Mouse (Mus musculus): Measurements from ENCODE around the gene Rxrb.
"Not testable (repeated sequence)": the region's sequence is repeated elsewhere in the genome, so short reads cannot be mapped to it uniquely, and the experiment has no call there.

Rxrb gene

DNA sequence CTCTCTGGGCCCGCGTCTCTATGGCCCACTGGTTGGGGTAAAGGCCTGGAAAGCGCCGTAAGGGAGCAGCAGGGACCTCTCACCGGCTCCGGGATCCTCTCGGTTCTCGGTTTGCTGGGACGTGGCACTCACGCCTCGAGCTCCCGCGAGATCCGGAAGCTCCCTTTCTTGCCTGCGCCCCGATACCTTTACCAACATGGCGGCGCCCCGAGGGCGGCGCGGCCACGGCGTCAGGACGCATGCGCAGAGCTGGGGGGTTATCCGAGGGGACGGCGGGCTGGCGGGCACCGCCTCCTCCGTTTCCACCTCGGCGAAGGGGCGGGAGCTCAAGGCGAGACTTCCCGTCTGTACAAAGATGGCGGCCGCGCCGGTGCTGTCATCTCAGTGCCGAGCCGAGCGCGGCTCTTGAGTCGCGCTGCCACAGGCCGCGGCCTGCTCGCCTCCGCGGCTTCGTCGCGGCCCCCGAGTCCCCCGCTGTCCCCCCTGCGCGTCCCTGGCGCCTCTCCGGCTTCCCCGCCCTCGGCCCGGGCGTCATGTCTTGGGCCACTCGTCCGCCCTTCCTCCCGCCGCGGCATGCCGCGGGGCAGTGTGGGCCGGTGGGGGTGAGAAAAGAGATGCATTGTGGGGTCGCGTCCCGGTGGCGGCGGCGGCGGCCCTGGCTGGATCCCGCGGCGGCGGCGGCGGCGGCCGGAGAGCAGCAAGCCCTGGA lies at the start of gene Rxrb, which contains the start of gene Slc39a7:
Rxrb (plus strand) TSS at position 348 of the 709 bp plus-strand sequence.
Slc39a7 (minus strand) TSS at position 218 of the 709 bp plus-strand sequence.
- DNase-seq (ENCODE audit: low spot score): peak; percentile 97

GRCm38 (mm10) chr17:33982136-33982535 lies 49.5 kb upstream of the Rxrb start:
- peak; percentile 77 for DNase-seq (ENCODE audit: low spot score)

DNA sequence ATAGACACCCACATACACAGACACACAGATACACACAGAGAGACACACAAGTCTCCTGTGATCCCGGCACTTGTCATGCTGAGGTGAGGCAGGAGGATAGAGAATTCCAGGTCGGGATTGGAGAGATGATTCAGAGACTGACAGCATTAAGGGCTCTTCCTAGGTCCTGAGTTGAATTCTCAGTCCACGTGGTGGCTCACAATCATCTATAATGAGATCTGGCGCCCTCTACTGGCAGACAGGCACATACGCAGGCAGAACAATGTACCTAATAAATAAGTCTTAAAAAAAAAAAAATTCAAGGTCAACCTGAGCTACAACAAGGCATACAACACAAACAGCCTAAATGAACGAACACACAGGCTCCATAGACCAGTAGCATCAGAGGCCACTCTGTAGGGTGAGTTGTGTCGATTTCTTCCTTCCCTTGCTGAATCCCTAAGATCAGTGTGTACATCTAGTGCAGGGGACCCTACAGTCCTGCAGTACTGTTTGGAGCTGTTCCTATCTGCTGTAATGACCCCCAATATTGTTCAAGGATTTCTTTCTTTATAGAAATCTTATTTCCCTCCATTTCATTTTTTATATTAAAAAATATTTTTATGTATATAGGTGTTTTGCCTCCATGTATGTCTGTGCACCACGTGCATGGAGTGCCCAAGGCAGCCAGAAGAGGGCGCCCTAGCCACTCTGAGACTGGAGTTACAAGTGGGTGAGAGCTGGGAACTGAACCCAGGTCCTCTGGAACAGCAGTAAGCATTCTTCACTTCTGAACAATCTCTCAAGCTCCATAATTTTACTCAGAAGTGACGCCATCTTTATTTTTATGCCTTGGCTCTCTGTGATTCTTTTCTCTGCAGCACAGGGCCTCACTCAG lies 39.6 kb upstream of the Rxrb start:
- peak; percentile 91 for DNase-seq (ENCODE audit: low spot score)

DNA sequence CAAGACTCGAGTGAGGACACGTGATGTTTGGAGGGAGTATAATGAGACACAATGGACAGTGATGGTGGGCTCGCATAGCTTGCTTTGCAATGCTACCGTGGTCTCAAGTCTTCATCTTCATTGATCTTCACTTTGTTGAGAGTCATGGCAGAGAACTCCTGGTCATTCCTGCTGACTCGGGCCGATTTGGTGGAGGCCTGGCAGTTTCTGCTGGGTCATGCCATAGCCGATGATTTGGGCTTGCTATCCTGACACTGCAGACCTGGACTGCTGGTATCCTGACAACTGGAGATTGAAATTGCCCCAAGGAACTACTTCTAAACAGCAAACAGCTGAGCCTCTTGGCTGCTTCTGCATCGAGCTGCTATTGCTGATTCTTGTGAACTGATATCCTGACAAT lies 36.7 kb upstream of the Rxrb start:
- DNase-seq (ENCODE audit: low spot score): no peak

DNA sequence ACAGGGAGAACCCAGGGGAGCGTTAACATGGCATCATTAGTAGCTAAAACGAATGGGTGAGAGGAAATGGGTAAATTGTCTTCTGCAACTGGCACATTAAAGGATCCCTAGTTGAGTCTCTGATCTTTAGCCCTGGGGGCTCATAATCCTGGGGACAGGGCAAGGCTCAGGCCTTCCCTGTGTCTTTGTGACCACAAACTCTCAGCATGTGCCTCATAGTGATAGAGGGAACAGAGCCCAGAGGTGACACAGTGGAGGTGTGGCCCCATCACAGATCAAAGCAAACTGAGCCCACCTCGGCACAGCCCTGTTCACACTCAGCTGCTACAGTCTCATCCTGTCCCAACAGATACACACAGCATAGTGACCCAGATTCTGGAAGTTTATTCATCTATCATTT lies 36.0 kb upstream of the Rxrb start:
- DNase-seq (ENCODE audit: low spot score): no peak

DNA sequence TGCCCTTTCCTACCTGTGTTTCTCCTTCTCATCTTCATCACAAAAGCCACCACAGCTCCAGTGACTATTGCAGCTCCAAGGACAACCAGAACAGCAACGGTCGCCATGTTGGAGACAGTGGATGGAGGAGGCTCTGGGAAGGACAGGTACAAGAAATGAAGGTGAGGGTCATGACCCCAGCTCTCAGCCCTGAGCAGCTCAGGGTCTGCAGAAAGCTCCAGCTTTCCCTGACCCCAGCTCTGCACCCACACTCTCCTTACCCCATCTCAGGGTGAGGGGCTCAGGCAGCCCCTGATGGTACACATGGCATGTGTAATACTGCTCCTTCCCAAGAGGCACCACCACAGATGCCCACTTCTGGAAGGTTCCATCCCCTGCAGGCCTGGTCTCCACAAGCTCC lies 34.6 kb upstream of the Rxrb start:
- not testable (repeated sequence) for DNase-seq (ENCODE audit: low spot score)

GRCm38 (mm10) chr17:33998697-33999096 lies 32.9 kb upstream of the Rxrb start:
- not testable (repeated sequence) for DNase-seq (ENCODE audit: low spot score)

DNA sequence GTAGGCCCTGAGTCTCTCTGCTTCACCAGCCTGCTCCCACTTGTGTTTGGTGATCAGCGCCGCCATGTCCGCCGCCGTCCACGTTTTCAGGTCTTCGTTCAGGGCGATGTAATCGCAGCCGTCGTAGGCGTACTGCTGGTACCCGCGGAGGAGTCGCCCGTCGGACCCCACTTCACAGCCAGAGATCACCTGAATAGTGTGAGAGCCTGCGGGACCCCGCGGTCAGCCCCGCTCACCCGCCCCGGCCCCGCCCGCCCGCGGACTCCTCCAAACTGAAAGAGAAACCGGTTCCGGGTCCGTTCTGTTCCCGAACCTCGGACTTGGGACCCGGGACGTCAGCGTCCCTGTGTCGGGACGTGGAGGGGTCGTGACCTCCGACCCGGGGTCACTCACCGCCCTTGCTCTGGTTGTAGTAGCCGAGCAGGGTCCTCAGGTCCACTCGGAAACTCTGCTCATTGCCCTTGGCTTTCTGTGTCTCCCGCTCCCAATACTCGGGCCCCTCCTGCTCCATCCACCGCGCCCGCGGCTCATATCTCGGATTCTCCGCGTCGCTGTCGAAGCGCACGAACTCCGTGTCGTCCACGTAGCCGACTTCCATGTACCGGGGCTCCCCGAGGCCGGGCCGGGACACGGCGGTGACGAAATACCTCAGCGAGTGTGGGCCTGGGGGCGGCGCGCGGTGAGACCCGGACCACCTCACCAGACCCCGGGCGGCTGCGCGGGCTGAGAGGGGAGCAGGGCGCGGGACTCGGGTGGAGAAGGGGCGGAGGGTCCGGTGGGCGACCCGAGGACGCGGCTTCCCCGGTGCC lies 32.1 kb upstream of the Rxrb start:
- DNase-seq (ENCODE audit: low spot score): peak; percentile 32

DNA sequence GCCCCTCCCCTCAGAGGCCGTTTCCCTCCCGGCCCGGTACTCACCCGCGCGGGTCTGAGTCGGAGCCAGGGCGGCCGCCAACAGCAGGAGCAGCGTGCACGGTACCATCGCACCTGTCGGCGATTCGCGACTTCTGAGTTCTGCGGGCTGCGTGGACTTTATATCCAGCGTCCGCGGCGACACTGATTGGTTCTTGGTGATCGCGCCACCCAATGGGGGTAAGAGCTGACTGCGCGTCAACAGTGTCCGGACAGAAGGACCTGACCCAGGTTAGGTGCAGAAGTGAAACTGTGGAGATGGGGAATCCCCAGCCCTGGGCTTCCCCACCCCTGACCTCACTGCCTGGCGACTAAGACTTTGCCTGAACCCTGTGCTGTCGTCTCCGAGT lies 31.5 kb upstream of the Rxrb start, which contains the start of gene H2-K1:
H2-K1 (minus strand) TSS at position 198 of the 388 bp plus-strand sequence.
- peak; percentile 82 for DNase-seq (ENCODE audit: low spot score)

DNA sequence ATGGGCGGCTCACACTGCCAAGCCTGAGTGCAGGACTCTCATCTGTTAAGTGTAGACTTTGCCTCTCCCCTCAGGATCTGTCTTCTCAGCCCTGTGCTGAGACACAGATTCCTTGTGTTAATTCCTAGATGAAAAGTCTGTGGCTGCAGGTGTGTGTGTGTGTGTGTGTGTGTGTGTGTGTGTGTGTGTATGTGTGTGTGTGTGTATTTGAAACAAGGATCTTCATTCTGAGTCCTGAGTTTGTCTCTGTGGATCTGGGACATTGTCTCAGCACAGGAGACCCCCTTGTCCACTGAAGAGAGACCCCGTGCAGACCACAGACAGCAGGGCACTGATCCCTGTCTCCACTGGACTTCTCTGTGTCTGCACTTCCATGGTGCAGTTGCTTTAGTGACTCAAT lies 30.8 kb upstream of the Rxrb start:
- DNase-seq (ENCODE audit: low spot score): not testable (repeated sequence)

DNA sequence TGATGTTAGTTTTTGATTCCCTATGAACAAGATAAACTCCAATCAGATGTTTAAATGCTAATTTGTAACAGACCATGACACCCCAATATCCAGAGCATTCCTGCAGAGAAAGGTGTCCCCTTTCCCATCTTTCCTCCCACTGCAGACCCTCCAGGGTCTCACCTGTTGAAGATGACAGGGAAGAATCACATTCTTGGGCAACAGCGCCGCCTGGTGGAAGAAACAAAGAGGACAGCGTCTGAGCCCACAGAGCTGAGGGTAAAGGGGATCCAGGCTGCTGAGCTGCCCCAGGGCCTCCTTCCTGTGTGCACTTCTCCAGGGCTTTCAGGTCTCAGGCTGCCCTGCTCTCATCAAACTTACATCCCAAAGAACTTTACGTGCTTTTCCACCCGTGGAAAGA lies 28.2 kb upstream of the Rxrb start:
- DNase-seq (ENCODE audit: low spot score): peak; percentile 74

- DNase-seq (ENCODE audit: low spot score): no peak
Observed at GRCm38 (mm10) chr17:34006570-34006969, 25.0 kb upstream of the Rxrb start.

DNA sequence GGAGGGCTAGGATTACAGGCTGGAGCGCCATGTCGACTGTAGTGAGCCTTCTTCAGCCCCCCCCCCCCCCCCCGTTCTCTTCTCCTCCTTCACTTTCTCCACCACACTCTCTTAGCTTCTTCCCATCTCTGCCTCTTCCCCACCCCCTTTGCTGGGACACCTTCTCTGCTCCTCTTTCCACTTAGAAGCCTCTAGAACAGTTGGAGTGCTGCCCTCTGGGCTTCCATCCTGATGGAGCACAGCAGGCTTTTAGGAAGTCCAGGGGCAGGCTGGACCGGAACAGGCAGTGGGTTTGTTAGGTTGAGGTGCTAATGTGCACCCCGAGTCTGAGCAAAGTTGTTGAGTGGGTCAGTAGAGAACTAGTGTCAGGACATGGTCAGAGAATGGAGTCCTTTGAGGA lies 21.5 kb upstream of the Rxrb start:
- DNase-seq (ENCODE audit: low spot score): no peak

DNA sequence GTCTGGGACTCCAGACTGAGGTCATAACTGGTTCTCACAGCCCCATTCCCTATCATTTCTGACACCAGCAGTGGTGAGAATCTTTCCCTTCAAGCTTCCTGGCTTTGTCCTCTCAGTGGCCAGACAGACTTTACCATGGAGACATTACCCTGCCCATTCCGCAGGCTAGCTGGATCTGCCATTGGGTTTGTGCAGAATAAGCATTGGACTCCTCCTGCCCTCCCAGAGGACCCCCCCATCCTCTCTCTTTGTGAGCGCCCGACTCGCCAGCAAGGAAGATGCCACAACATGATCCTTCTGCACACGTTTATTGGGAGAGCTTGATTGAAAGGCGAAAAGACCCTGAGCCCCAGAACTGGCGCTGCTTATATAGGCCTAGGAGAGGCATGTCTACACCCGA lies 18.2 kb upstream of the Rxrb start:
- no peak for DNase-seq (ENCODE audit: low spot score)

GRCm38 (mm10) chr17:34021539-34022413 lies 9.8 kb upstream of the Rxrb start:
- no peak for DNase-seq (ENCODE audit: low spot score)

- DNase-seq (ENCODE audit: low spot score): no peak
Observed at GRCm38 (mm10) chr17:34022414-34022783, 9.2 kb upstream of the Rxrb start.

DNA sequence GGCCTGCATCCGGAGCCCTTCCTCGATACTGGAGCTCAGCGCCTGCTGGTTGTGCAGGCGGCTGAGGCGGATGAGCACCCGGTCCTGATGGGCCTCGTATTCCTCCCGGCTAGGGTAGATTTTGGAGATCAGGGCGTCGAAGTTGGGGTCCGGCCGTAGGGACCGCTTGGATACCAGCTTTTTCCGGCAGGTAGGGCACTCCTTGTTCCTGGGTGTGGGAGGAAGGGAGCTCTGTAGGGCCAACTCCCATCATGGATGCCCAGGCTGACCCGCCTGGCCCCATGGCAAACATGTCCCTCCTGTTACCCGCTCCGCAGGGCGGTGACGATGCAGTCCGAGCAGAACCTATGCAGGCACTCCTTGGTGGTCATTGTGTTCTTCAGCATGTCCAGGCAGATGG lies 8.6 kb upstream of the Rxrb start:
- no peak for DNase-seq (ENCODE audit: low spot score)

DNA sequence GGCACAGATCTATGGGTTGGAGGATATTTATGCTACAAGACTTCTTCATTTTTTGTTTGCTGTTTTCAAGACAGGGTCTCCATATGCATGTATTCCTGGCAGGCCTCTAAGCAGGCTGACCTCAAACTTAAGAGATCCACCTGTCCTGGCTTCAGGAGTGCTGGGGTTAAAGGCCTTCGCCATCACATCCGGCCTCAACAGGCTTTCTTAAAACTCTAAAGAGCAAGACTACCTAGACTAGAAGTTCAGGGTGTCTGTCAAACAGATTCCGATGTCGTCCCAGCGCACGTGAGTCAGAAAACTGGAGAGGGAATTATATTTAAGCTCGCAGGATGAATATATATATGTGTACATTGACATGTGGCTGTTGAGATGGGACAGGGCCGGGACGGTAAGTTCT lies 7.9 kb upstream of the Rxrb start:
- no peak for DNase-seq (ENCODE audit: low spot score)

- peak; percentile 94 for DNase-seq (ENCODE audit: low spot score)
Observed at GRCm38 (mm10) chr17:34024317-34024821, 7.2 kb upstream of the Rxrb start, which contains the start of gene Ring1. Gene Ring1 (minus strand): TSS chr17:34024680.

DNA sequence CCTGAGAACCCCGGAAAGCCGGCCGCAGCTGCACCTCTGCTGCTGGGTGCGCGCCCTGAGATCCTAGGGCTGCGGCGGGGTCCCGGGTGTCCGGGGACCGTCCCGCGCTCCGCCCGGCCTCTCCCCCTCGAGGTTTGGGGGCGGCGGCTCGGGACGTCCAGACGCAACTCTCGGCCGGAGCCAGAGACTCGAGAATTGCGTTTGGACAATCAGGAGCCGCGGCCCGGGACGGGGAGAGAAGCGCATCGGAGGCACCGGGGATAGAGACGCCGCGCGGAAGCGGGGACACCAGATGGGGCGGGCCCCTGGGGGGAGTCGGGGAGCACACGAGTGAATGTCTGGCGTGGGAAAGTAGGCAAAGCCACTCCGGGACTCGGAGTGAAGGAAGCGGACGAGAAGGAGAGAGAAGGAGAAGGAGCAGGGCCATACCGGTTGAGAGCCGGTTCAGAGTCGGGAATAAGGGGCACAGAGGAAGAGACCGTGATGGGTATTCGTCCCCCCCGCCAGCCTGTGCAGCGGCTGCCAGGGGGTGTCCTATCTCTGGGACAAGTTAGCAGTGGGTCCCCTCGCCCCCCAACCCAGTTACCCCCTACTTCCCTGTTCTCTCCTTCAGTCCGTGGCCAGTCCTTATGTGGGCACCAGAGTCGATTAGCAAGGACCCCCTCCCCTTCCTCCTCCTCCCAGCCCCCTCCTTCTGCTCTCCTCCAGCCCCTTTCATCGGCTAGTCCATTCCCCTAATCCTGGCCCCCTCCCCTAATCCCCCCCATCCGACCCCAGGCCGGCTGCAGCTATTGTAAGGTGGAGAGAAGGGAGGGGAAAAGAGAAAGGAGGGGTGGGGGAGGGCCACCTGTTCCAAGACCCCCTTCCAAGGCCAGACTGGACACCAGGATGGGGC lies 6.5 kb upstream of the Rxrb start:
- peak; percentile 65 for DNase-seq (ENCODE audit: low spot score)
